Mouse (Mus musculus): ENCODE measurements around the gene Fcrlb. TPM values are rescaled to one million over a fixed set of nuclear protein-coding genes. Genes with fewer than 3 reads are reported as not detected.

The Fcrlb gene
- polyA plus RNA-seq, 1 experiment from 2014 or later: 0.11 TPM

GRCm38 (mm10) chr1:170907111-170907455 is 5.7 kb downstream of the Fcrlb start:
- Histone ChIP-seq H3K36me3 (no peaks in the 10 kb centered on the region), H3K4me3 (peak overlapping the region; percentile 48), H3K4me1 (peaks cover 14% of the 10 kb centered on the region), H3K4me2 (replicated peaks) (peak overlapping the region; percentile 97), H3K27ac (no peak overlapping the region), H3K9me3 (no peaks in the 10 kb centered on the region), H3K9ac (peak overlapping the region; percentile 62; the same call in 1 of the 2 replicates), H3K27me3 (peaks cover 74% of the 10 kb centered on the region)
- 16% methylated on average over 11 of the region's 11 CpGs for WGBS
- ATAC-seq (ENCODE audit: low FRiP score, low read depth): no peak

GRCm38 (mm10) chr1:170903485-170903884 is 9.3 kb downstream of the Fcrlb start:
- no peaks in the 10 kb centered on the region for H3K9me3 ChIP-seq
- 72% methylated on average over 5 of the region's 5 CpGs for WGBS
- no peak overlapping the region for H3K4me3 ChIP-seq
- H3K4me1 ChIP-seq: peaks cover 11% of the 10 kb centered on the region
- no peak overlapping the region for H3K9ac ChIP-seq
- H3K36me3 ChIP-seq: no peaks in the 10 kb centered on the region
- H3K27ac ChIP-seq: no peak overlapping the region
- H3K27me3 ChIP-seq: peaks cover 58% of the 10 kb centered on the region
- no peak overlapping the region for H3K4me2 ChIP-seq (replicated peaks)
- ATAC-seq (ENCODE audit: low FRiP score, low read depth): no peak

GRCm38 (mm10) chr1:170901536-170902238 is 11.1 kb downstream of the Fcrlb start:
- ATAC-seq (ENCODE audit: low FRiP score, low read depth): no peak
- 0 out of 2 replicates have a peak overlapping the region, but pooled peaks have one; percentile 10 for H3K4me3 ChIP-seq
- H3K27ac ChIP-seq: no peak overlapping the region
- peaks cover 44% of the 10 kb centered on the region for H3K27me3 ChIP-seq
- H3K9me3 ChIP-seq: no peaks in the 10 kb centered on the region; the same call in 1 of the 2 replicates
- peak overlapping the region; percentile 34; the same call in 1 of the 2 replicates for H3K4me2 ChIP-seq (replicated peaks)
- no peaks in the 10 kb centered on the region; the same call in 1 of the 2 replicates for H3K4me1 ChIP-seq
- H3K36me3 ChIP-seq: no peaks in the 10 kb centered on the region
- H3K9ac ChIP-seq: no peak overlapping the region
- WGBS: 29% methylated on average over 10 of the region's 10 CpGs

- Histone ChIP-seq H3K27me3 (peaks cover 37% of the 10 kb centered on the region), H3K9me3 (no peaks in the 10 kb centered on the region; the same call in 1 of the 2 replicates), H3K27ac (no peak overlapping the region), H3K36me3 (no peaks in the 10 kb centered on the region), H3K4me1 (no peaks in the 10 kb centered on the region; the same call in 1 of the 2 replicates), H3K9ac (no peak overlapping the region), H3K4me3 (no peak overlapping the region), H3K4me2 (replicated peaks) (0 out of 2 replicates have a peak overlapping the region, but pooled peaks have one; percentile 19)
- ATAC-seq (ENCODE audit: low FRiP score, low read depth): no peak
- 31% methylated on average over 10 of the region's 10 CpGs for WGBS
Observed at GRCm38 (mm10) chr1:170900799-170901467, 11.8 kb downstream of the Fcrlb start.

GRCm38 (mm10) chr1:170898413-170899075 is 14.2 kb downstream of the Fcrlb start:
- no peak overlapping the region for H3K9ac ChIP-seq
- H3K4me1 ChIP-seq: no peaks in the 10 kb centered on the region; the same call in 1 of the 2 replicates
- no peaks in the 10 kb centered on the region for H3K36me3 ChIP-seq
- no peaks in the 10 kb centered on the region; the same call in 1 of the 2 replicates for H3K9me3 ChIP-seq
- WGBS: 76% methylated on average over 16 of the region's 16 CpGs
- H3K27ac ChIP-seq: no peak overlapping the region
- no peak for ATAC-seq (ENCODE audit: low FRiP score, low read depth)
- no peak overlapping the region for H3K4me2 ChIP-seq (replicated peaks)
- no peak overlapping the region for H3K4me3 ChIP-seq
- H3K27me3 ChIP-seq: peaks cover 24% of the 10 kb centered on the region

GRCm38 (mm10) chr1:170896651-170897281 is 16.0 kb downstream of the Fcrlb start:
- H3K36me3 ChIP-seq: no peaks in the 10 kb centered on the region
- no peak for ATAC-seq (ENCODE audit: low FRiP score, low read depth)
- no peaks in the 10 kb centered on the region; the same call in 1 of the 2 replicates for H3K4me1 ChIP-seq
- no peak overlapping the region for H3K9ac ChIP-seq
- peaks cover 10% of the 10 kb centered on the region; the same call in 1 of the 2 replicates for H3K27me3 ChIP-seq
- WGBS: 84% methylated on average over 5 of the region's 5 CpGs
- no peak overlapping the region for H3K4me2 ChIP-seq (replicated peaks)
- H3K9me3 ChIP-seq: no peaks in the 10 kb centered on the region; the same call in 1 of the 2 replicates
- no peak overlapping the region for H3K27ac ChIP-seq
- no peak overlapping the region for H3K4me3 ChIP-seq

GRCm38 (mm10) chr1:170894603-170895602 is 17.8 kb downstream of the Fcrlb start:
- Histone ChIP-seq H3K36me3 (no peaks in the 10 kb centered on the region), H3K4me2 (replicated peaks) (no peak overlapping the region), H3K4me1 (no peaks in the 10 kb centered on the region), H3K9me3 (no peaks in the 10 kb centered on the region; the same call in 1 of the 2 replicates), H3K27me3 (peaks cover 8% of the 10 kb centered on the region; the same call in 1 of the 2 replicates), H3K9ac (no peak overlapping the region), H3K4me3 (no peak overlapping the region), H3K27ac (no peak overlapping the region)
- ATAC-seq (ENCODE audit: low FRiP score, low read depth): no peak
- WGBS: 60% methylated on average over 9 of the region's 9 CpGs

GRCm38 (mm10) chr1:170892279-170892678 is 20.5 kb downstream of the Fcrlb start:
- no peak overlapping the region for H3K4me2 ChIP-seq (replicated peaks)
- no peak overlapping the region for H3K9ac ChIP-seq
- H3K4me1 ChIP-seq: no peaks in the 10 kb centered on the region
- no peaks in the 10 kb centered on the region for H3K36me3 ChIP-seq
- WGBS: 55% methylated on average over 1 of the region's 1 CpGs
- no peak for ATAC-seq (ENCODE audit: low FRiP score, low read depth)
- H3K27ac ChIP-seq: no peak overlapping the region
- no peak overlapping the region for H3K4me3 ChIP-seq
- H3K9me3 ChIP-seq: no peaks in the 10 kb centered on the region; the same call in 1 of the 2 replicates
- no peaks in the 10 kb centered on the region for H3K27me3 ChIP-seq

GRCm38 (mm10) chr1:170891646-170892045 is 21.1 kb downstream of the Fcrlb start:
- Histone ChIP-seq H3K9me3 (no peaks in the 10 kb centered on the region; the same call in 1 of the 2 replicates), H3K36me3 (no peaks in the 10 kb centered on the region), H3K4me3 (no peak overlapping the region), H3K27ac (no peak overlapping the region), H3K9ac (no peak overlapping the region), H3K4me2 (replicated peaks) (no peak overlapping the region), H3K4me1 (no peaks in the 10 kb centered on the region), H3K27me3 (no peaks in the 10 kb centered on the region)
- 57% methylated on average over 2 of the region's 2 CpGs for whole genome bisulfite sequencing
- no peak for ATAC-seq (ENCODE audit: low FRiP score, low read depth)

- no peak overlapping the region for H3K9ac ChIP-seq
- H3K9me3 ChIP-seq: no peaks in the 10 kb centered on the region
- no peaks in the 10 kb centered on the region for H3K27me3 ChIP-seq
- H3K4me2 ChIP-seq (replicated peaks): no peak overlapping the region
- no peak overlapping the region for H3K4me3 ChIP-seq
- H3K4me1 ChIP-seq: peaks cover 3% of the 10 kb centered on the region
- WGBS: 62% methylated on average over 4 of the region's 4 CpGs
- ATAC-seq (ENCODE audit: low FRiP score, low read depth): no peak
- H3K27ac ChIP-seq: no peak overlapping the region
- no peaks in the 10 kb centered on the region for H3K36me3 ChIP-seq
Observed at GRCm38 (mm10) chr1:170889310-170889709, 23.4 kb downstream of the Fcrlb start.

GRCm38 (mm10) chr1:170886044-170886458 is 26.7 kb downstream of the Fcrlb start:
- no peak overlapping the region for H3K4me3 ChIP-seq
- no peak for ATAC-seq (ENCODE audit: low FRiP score, low read depth)
- peaks cover 10% of the 10 kb centered on the region for H3K36me3 ChIP-seq
- no peaks in the 10 kb centered on the region for H3K27me3 ChIP-seq
- 17% methylated on average over 6 of the region's 6 CpGs for WGBS
- peaks cover 15% of the 10 kb centered on the region for H3K4me1 ChIP-seq
- no peak overlapping the region for H3K4me2 ChIP-seq (replicated peaks)
- no peaks in the 10 kb centered on the region for H3K9me3 ChIP-seq
- peak overlapping the region; percentile 4; the same call in 1 of the 2 replicates for H3K9ac ChIP-seq
- H3K27ac ChIP-seq: no peak overlapping the region
